Mouse (Mus musculus) lung, adult 2 months (tissue): ENCODE data around the gene Eif3i.

Experiments used
- CTCF ChIP-seq: fragments of 200-500 bp; IDR thresholded peaks from 2 replicates; pipeline ENCODE4 v1.5.1; 2011; ENCODE audit warnings: mild to moderate bottlenecking, low read length, control low read depth; ENCODE audit not compliant: insufficient read depth
- POLR2A ChIP-seq: fragments of 200-500 bp; IDR thresholded peaks from 2 replicates; pipeline ENCODE4 v1.6.1; 2011; ENCODE audit warnings: low read depth, mild to moderate bottlenecking, control low read depth, low read length, borderline replicate concordance; ENCODE audit errors: extremely low read depth

DNA sequence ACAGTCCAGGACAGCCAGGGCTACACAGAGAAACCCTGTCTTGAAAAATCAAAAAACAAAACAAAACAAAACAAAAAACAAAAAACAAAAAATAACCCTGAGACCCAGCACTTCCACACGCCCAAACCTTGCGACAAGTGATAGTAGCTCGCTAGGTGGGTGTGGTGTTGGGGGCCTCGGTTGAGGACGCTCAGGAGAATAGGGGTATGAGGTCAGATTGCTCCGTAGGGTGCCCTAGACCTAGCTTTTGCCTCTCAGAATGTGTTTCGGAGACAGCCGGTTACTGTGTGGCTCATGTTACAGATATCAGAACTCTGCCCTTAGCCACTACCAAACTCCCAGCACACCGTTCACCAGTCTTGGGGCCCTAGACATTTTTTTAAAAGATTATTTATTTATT lies 14.7 kb downstream of the Eif3i start:
- TF ChIP-seq POLR2A = no peak
- TF ChIP-seq CTCF = no peak
